Mouse (Mus musculus) testis, adult 2 months (tissue): ENCODE data around the gene 1700025B11Rik. TPM values are rescaled to one million over a fixed set of nuclear protein-coding genes. Genes with fewer than 3 reads are reported as not detected.
"Not testable (repeated sequence)": the region's sequence is repeated elsewhere in the genome, so short reads cannot be mapped to it uniquely, and the experiment has no call there.

ENCODE experiments used
- H3K27ac ChIP-seq: fragments of 200-500 bp; 2 replicates; pipeline ENCODE4 v1.5.1; 2012; ENCODE audit warnings: low read depth, low read length; ENCODE audit not compliant: control insufficient read depth, insufficient read depth
- H3K27me3 ChIP-seq: fragments of 200-500 bp; 2 replicates; pipeline ENCODE4 v1.6.1; 2012; ENCODE audit warnings: mild to moderate bottlenecking, low read length, moderate library complexity; ENCODE audit not compliant: control insufficient read depth, insufficient read depth
- H3K36me3 ChIP-seq: fragments of 200-500 bp; 2 replicates; pipeline ENCODE4 v1.6.1; 2012; ENCODE audit warnings: mild to moderate bottlenecking, low read length; ENCODE audit not compliant: control insufficient read depth, insufficient read depth
- H3K4me1 ChIP-seq: fragments of 200-500 bp; 2 replicates; pipeline ENCODE4 v1.6.1; 2012; ENCODE audit warnings: low read length; ENCODE audit not compliant: control insufficient read depth, insufficient read depth
- H3K4me3 ChIP-seq: fragments of 200-500 bp; 2 replicates; pipeline ENCODE4 v1.5.1; 2012; ENCODE audit warnings: low read depth, mild to moderate bottlenecking, low read length, moderate library complexity, mixed read lengths; ENCODE audit not compliant: control insufficient read depth
- CTCF ChIP-seq: fragments of 200-500 bp; IDR thresholded peaks from 2 replicates; pipeline ENCODE4 v1.5.1; 2012; ENCODE audit warnings: low read depth, mild to moderate bottlenecking, inconsistent platforms, low read length, moderate library complexity; ENCODE audit not compliant: control insufficient read depth, insufficient read depth, insufficient replicate concordance
- POLR2A ChIP-seq: fragments of 200-500 bp; IDR thresholded peaks from 2 replicates; pipeline ENCODE4 v1.6.1; 2012; ENCODE audit warnings: low read depth, mild to moderate bottlenecking, inconsistent platforms, low read length, moderate library complexity; ENCODE audit not compliant: control insufficient read depth
- polyA plus RNA-seq: library from polyadenylated mRNA; depleted of rRNA; stranded (reverse); fragments of >200 nt; gene quantifications from 2 replicates; pipeline ENCODE4 v1.2.3, GENCODE M21; 2012

Gene 1700025B11Rik
- polyA plus RNA-seq, 1 experiment, result 146 TPM

GRCm38 (mm10) chr15:77587026-77587425, 25.3 kb upstream of the 1700025B11Rik start:
- no peaks in the 10 kb centered on the region for H3K27me3 ChIP-seq
- TF ChIP-seq POLR2A (no peak), CTCF (no peak)
- H3K4me1 ChIP-seq, result no peaks in the 10 kb centered on the region
- H3K4me3 ChIP-seq, result no peak overlapping the region
- no peak overlapping the region for H3K27ac ChIP-seq
- H3K36me3 ChIP-seq, result no peaks in the 10 kb centered on the region

GRCm38 (mm10) chr15:77581681-77582080, 20.0 kb upstream of the 1700025B11Rik start:
- H3K4me3 ChIP-seq, result no peak overlapping the region
- H3K27ac ChIP-seq, result no peak overlapping the region
- no peak for TF ChIP-seq POLR2A
- no peak for TF ChIP-seq CTCF
- H3K4me1 ChIP-seq, result peaks cover 2% of the 10 kb centered on the region; the same call in 1 of the 2 replicates
- no peaks in the 10 kb centered on the region for H3K36me3 ChIP-seq
- no peaks in the 10 kb centered on the region for H3K27me3 ChIP-seq

GRCm38 (mm10) chr15:77579311-77579710, 17.6 kb upstream of the 1700025B11Rik start:
- no peaks in the 10 kb centered on the region for H3K27me3 ChIP-seq
- H3K27ac ChIP-seq, result no peak overlapping the region
- no peak overlapping the region for H3K4me3 ChIP-seq
- H3K4me1 ChIP-seq, result peaks cover 2% of the 10 kb centered on the region; the same call in 1 of the 2 replicates
- TF ChIP-seq POLR2A, result no peak
- no peak for TF ChIP-seq CTCF
- H3K36me3 ChIP-seq, result no peaks in the 10 kb centered on the region

GRCm38 (mm10) chr15:77578801-77579200, 17.1 kb upstream of the 1700025B11Rik start:
- Histone ChIP-seq H3K27me3 (no peaks in the 10 kb centered on the region), H3K36me3 (no peaks in the 10 kb centered on the region), H3K4me3 (no peak overlapping the region), H3K27ac (no peak overlapping the region), H3K4me1 (peaks cover 2% of the 10 kb centered on the region; the same call in 1 of the 2 replicates)
- TF ChIP-seq CTCF (no peak), POLR2A (no peak)

- Histone ChIP-seq H3K4me1 (no peaks in the 10 kb centered on the region), H3K4me3 (0 out of 2 replicates have a peak overlapping the region, but pooled peaks have one; percentile 34), H3K27ac (no peak overlapping the region), H3K36me3 (no peaks in the 10 kb centered on the region), H3K27me3 (no peaks in the 10 kb centered on the region)
- TF ChIP-seq CTCF (no peak), POLR2A (no peak)
Observed at GRCm38 (mm10) chr15:77563219-77563618, 1.5 kb upstream of the 1700025B11Rik start.

GRCm38 (mm10) chr15:77539221-77539620, 22.5 kb downstream of the 1700025B11Rik start:
- not testable (repeated sequence) for H3K27ac ChIP-seq, H3K36me3 ChIP-seq, H3K4me1 ChIP-seq, H3K27me3 ChIP-seq, H3K4me3 ChIP-seq

GRCm38 (mm10) chr15:77533216-77533615, 28.5 kb downstream of the 1700025B11Rik start, which contains the start of gene Apol7c:
Gene Apol7c, minus strand, starts transcription at chr15:77533316.
- Histone ChIP-seq H3K36me3 (no peaks in the 10 kb centered on the region), H3K27ac (no peak within 1 kb of the TSS), H3K27me3 (no peaks in the 10 kb centered on the region), H3K4me1 (no peaks in the 10 kb centered on the region), H3K4me3 (no peak within 1 kb of the TSS)
- TF ChIP-seq POLR2A (no peak), CTCF (no peak)

GRCm38 (mm10) chr15:77523186-77523843, 38.4 kb downstream of the 1700025B11Rik start:
- not testable (repeated sequence) for H3K4me3 ChIP-seq, H3K27ac ChIP-seq, H3K4me1 ChIP-seq, H3K36me3 ChIP-seq, H3K27me3 ChIP-seq
- TF ChIP-seq CTCF, result peak; percentile 44; the same call in 1 of the 2 replicates

GRCm38 (mm10) chr15:77520596-77520995, 41.1 kb downstream of the 1700025B11Rik start:
- not testable (repeated sequence) for H3K4me3 ChIP-seq, H3K4me1 ChIP-seq, H3K36me3 ChIP-seq, H3K27me3 ChIP-seq, H3K27ac ChIP-seq
